Mouse (Mus musculus): ENCODE measurements at regions not wholly inside any gene's neighbourhood (a gene's known extent, or its start where the extent isn't known, plus 50 kb on each side); places are given as distances from the start of the nearest gene placed in this dataset.

DNA sequence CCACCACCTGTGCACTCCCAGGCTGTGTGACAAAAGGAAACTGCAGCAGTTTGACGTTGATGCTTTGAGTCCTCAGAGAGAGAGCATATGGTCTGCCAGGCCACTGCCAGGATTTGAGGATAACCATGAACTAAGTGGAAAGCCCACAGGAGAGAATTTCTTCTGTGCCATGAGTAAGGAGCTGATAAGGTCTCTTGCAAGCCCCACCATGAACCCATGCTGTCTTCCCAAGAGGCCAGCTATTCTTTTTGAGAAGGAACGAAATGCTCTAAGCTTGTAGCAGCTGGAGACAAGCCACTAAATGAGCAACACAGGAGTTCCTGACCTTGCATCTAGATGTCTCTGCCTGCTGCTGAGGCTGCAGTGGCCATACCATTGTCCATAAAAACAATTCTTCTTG lies 98.4 kb upstream of the S1pr3 start:
- WGBS, result 74% methylated on average over 2 of the region's 2 CpGs
- Histone ChIP-seq H3K4me2 (ENCODE audit: low read depth, low read length) (no peak overlapping the region), H3K9me3 (ENCODE audit: control insufficient read depth, low read length) (no peaks in the 10 kb centered on the region), H3K9ac (ENCODE audit: low read depth, low read length) (no peak overlapping the region), H3K27ac (ENCODE audit: low read length) (no peak overlapping the region), H3K4me3 (ENCODE audit: low read length) (no peak overlapping the region), H3K36me3 (ENCODE audit: control insufficient read depth, insufficient read depth, low read length) (no peaks in the 10 kb centered on the region), H3K27me3 (replicated peaks; ENCODE audit: control insufficient read depth, insufficient read depth, low read length) (no peaks in the 10 kb centered on the region), H3K4me1 (ENCODE audit: control insufficient read depth, insufficient read depth, low read length) (peaks cover 27% of the 10 kb centered on the region)
- ATAC-seq, result no peak

DNA sequence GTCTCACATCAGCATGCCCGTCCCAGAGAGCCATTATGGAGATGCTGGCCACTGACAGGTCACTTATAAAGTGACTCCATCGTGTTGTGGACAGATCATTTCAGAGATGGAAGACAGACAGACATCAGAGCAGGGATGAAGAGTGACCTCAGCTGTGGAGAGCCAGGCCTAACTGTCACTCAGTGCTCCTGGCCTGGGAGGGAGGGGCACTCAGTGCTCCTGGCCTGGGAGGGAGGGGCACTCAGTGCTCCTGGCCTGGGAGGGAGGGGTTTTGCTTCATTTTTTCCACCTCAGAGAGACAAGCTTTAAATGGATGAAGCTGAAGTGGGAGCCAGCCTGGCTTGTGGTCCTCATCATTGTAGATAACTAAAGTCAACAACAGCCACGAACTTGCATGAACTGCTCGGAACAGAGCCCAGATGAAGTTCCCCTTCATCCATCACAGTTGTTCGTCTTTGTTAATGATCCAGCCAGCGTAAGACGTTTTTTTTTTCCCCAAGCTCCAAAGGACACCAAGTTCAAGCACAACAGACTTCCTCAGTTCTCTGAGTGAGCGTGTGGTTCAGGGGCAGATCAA lies 96.7 kb upstream of the S1pr3 start:
- Histone ChIP-seq H3K27ac (ENCODE audit: low read length) (peak overlapping the region; percentile 63), H3K9ac (ENCODE audit: low read depth, low read length) (no peak overlapping the region)
- WGBS, result 28% methylated on average over 8 of the region's 8 CpGs

DNA sequence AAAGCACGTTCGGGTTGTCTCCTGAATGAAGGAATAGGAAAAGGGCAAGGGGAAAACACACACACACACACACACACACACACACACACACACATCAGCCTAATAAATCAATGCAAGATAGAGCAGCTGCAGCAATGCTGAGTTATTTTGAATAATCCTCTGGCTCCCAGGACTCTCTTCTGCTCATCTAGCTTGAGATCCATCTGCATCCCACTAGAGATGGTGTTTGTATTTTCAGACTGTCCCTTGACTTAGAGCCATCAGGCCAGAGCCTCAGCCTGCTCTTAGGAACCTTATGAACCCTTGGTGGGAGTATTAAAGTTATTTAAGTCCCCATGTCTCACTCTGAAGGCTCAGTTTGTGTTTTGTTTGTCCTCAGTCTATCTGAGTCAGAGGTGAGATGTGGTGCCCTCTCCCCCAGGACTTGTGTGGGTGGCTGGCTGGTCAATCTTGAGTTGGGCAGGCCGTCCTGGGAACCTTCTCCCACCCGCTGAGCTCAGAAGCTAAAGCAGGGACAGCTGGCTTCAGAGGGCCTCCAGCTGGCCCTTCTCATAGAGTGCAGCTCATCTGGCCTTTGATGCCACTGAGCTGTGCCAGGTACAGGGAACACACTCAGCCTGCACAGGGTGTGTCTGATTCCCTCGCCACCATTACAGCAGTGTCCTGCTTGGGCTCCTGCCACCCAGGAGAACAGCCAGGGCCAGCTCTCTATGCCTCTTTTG lies 95.1 kb upstream of the S1pr3 start:
- H3K27me3 ChIP-seq (replicated peaks; ENCODE audit: control insufficient read depth, insufficient read depth, low read length), result no peaks in the 10 kb centered on the region
- no peak overlapping the region for H3K9ac ChIP-seq (ENCODE audit: low read depth, low read length)
- no peak overlapping the region for H3K4me3 ChIP-seq (ENCODE audit: low read length)
- H3K4me2 ChIP-seq (ENCODE audit: low read depth, low read length), result no peak overlapping the region
- H3K27ac ChIP-seq (ENCODE audit: low read length), result peak overlapping the region; percentile 14
- H3K4me1 ChIP-seq (ENCODE audit: control insufficient read depth, insufficient read depth, low read length), result peaks cover 33% of the 10 kb centered on the region
- H3K9me3 ChIP-seq (ENCODE audit: control insufficient read depth, low read length), result no peaks in the 10 kb centered on the region
- H3K36me3 ChIP-seq (ENCODE audit: control insufficient read depth, insufficient read depth, low read length), result no peaks in the 10 kb centered on the region
- 48% methylated on average over 5 of the region's 5 CpGs for WGBS
- no peak for ATAC-seq

More for the DNA sequence above, 96.7 kb upstream of the S1pr3 start:
- Histone ChIP-seq H3K9me3 (ENCODE audit: control insufficient read depth, low read length) (no peaks in the 10 kb centered on the region), H3K4me2 (ENCODE audit: low read depth, low read length) (no peak overlapping the region), H3K4me3 (ENCODE audit: low read length) (no peak overlapping the region), H3K36me3 (ENCODE audit: control insufficient read depth, insufficient read depth, low read length) (no peaks in the 10 kb centered on the region), H3K4me1 (ENCODE audit: control insufficient read depth, insufficient read depth, low read length) (peaks cover 33% of the 10 kb centered on the region), H3K27me3 (replicated peaks; ENCODE audit: control insufficient read depth, insufficient read depth, low read length) (no peaks in the 10 kb centered on the region)
- ATAC-seq, result peak; percentile 63

DNA sequence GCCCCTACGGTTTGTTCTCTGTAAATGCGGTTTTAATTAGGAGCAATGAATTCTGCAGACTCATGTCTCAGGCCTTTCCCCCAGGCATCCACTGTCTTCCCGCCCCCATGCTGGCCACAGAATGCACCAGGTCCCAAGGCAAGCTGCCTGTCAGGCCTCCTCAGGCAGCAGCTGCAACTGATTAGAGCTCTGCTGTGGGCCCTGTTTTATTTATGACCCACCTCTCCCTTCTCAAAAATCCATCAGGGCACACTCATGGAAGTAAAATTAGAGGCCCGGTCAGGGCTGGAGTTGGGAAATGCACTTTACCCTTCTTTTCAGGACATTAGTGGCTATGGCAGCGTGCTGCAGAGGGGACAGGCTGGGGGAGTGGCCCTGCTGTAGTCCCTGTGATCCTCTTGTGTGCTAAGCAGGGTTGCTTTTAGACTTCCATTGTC lies 93.9 kb upstream of the S1pr3 start:
- H3K4me3 ChIP-seq (ENCODE audit: low read length), result no peak overlapping the region
- 13% methylated on average over 5 of the region's 5 CpGs for WGBS
- ATAC-seq, result peak; percentile 64

DNA sequence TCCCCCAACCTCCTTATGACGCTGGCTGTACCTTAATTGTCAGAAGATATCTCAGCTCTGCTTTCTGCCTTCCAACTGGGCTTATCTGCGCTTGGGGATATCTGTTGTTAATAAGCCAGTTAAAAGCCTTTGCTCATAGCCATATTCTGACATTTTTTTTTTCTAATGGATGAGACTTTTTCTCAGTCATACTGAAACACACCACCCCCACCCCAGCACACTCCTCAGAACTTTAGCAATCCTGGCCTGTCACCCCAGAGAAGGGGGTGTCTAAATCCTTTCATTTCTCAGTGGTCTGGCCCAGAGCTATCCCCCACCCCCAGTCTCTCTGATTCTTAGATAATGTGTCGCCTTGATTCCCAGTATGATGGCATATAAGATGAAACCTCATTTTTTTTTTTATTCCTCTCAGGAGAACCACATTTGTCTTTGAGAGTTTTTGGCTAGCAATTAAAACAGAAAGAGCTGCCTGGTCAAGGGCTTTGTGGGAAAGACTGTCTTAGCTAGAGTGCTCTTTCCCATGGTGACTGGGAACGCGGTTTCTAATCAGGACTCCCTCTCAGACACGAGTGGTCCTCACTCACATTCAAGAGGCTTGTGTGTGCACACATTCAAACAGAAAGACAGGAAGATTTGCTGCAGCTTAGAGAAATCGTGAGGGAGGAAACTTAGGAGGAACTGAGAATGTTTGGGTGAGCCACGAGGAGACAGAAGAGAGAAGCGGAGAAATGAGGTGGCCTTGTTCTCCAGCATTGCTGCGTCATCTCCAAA lies 93.2 kb upstream of the S1pr3 start:
- ATAC-seq, result no peak
- Histone ChIP-seq H3K4me1 (ENCODE audit: control insufficient read depth, insufficient read depth, low read length) (peaks cover 33% of the 10 kb centered on the region), H3K27ac (ENCODE audit: low read length) (peak overlapping the region; percentile 74), H3K4me2 (ENCODE audit: low read depth, low read length) (no peak overlapping the region), H3K9me3 (ENCODE audit: control insufficient read depth, low read length) (no peaks in the 10 kb centered on the region), H3K9ac (ENCODE audit: low read depth, low read length) (no peak overlapping the region; the same call in 1 of the 2 replicates), H3K36me3 (ENCODE audit: control insufficient read depth, insufficient read depth, low read length) (no peaks in the 10 kb centered on the region), H3K27me3 (replicated peaks; ENCODE audit: control insufficient read depth, insufficient read depth, low read length) (no peaks in the 10 kb centered on the region), H3K4me3 (ENCODE audit: low read length) (no peak overlapping the region)
- WGBS, result 45% methylated on average over 10 of the region's 10 CpGs

More for the DNA sequence above, 93.9 kb upstream of the S1pr3 start:
- Histone ChIP-seq H3K9me3 (ENCODE audit: control insufficient read depth, low read length) (no peaks in the 10 kb centered on the region), H3K9ac (ENCODE audit: low read depth, low read length) (no peak overlapping the region; the same call in 1 of the 2 replicates), H3K27ac (ENCODE audit: low read length) (peak overlapping the region; percentile 74), H3K4me2 (ENCODE audit: low read depth, low read length) (no peak overlapping the region), H3K36me3 (ENCODE audit: control insufficient read depth, insufficient read depth, low read length) (no peaks in the 10 kb centered on the region), H3K4me1 (ENCODE audit: control insufficient read depth, insufficient read depth, low read length) (peaks cover 33% of the 10 kb centered on the region), H3K27me3 (replicated peaks; ENCODE audit: control insufficient read depth, insufficient read depth, low read length) (no peaks in the 10 kb centered on the region)

DNA sequence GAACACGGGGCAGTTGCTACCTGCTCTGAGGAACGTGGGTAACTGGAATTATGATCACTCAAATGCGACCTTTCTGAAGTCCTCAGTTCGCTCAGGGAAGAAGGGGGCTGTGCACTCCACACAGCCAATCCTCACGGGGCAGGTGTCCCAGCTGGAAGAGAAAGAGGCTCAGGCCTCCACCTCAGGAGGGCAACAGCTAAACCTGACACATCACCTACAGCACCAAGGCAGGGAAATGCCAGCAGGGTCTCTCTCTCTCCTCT lies 92.7 kb upstream of the S1pr3 start:
- H3K9ac ChIP-seq (ENCODE audit: low read depth, low read length), result no peak overlapping the region

DNA sequence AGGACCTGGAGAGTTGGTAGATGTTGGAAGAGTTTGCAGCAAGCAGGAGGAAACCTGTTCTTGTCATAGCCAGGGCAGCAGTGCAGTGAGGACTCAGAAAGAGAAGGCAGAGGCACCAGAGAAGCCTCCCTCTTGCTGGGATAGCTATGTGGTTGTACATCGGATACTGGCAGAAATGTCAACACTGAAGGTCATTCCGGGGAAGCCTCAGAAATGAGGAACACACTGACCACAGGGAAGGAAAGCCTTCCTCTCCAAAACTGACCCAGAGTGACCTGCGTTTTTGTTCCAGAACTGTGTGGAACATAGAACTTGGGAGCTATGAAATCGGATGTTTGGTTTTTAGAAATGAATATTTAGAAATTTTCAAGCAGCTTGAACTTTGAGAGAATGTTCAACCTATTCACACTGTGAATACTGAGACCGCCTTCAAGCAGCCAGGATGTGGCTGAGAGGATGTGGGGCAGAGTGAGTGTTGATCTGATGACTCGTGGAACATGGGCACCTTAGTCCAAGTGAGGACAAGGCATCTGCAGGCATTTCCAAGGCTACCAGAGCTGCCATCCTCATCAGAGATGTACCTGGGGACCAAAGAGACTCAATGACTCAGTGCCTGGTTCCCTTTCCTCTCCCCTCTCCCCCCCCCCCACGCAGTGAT lies 85.3 kb upstream of the S1pr3 start:
- Histone ChIP-seq H3K9ac (ENCODE audit: low read depth, low read length) (no peak overlapping the region), H3K4me3 (ENCODE audit: low read length) (no peak overlapping the region), H3K4me1 (ENCODE audit: control insufficient read depth, insufficient read depth, low read length) (peaks cover 5% of the 10 kb centered on the region; the same call in 1 of the 2 replicates), H3K36me3 (ENCODE audit: control insufficient read depth, insufficient read depth, low read length) (no peaks in the 10 kb centered on the region), H3K4me2 (ENCODE audit: low read depth, low read length) (no peak overlapping the region), H3K27me3 (replicated peaks; ENCODE audit: control insufficient read depth, insufficient read depth, low read length) (no peaks in the 10 kb centered on the region), H3K9me3 (ENCODE audit: control insufficient read depth, low read length) (no peaks in the 10 kb centered on the region), H3K27ac (ENCODE audit: low read length) (no peak overlapping the region)
- ATAC-seq, result no peak
- WGBS, result 80% methylated on average over 7 of the region's 7 CpGs

More for the DNA sequence above, 92.7 kb upstream of the S1pr3 start:
- WGBS, result 67% methylated on average over 5 of the region's 5 CpGs
- no peak for ATAC-seq
- no peaks in the 10 kb centered on the region for H3K27me3 ChIP-seq (replicated peaks; ENCODE audit: control insufficient read depth, insufficient read depth, low read length)
- H3K9me3 ChIP-seq (ENCODE audit: control insufficient read depth, low read length), result no peaks in the 10 kb centered on the region
- H3K4me2 ChIP-seq (ENCODE audit: low read depth, low read length), result no peak overlapping the region
- no peak overlapping the region for H3K27ac ChIP-seq (ENCODE audit: low read length)
- H3K4me3 ChIP-seq (ENCODE audit: low read length), result no peak overlapping the region
- H3K36me3 ChIP-seq (ENCODE audit: control insufficient read depth, insufficient read depth, low read length), result no peaks in the 10 kb centered on the region
- peaks cover 33% of the 10 kb centered on the region for H3K4me1 ChIP-seq (ENCODE audit: control insufficient read depth, insufficient read depth, low read length)

DNA sequence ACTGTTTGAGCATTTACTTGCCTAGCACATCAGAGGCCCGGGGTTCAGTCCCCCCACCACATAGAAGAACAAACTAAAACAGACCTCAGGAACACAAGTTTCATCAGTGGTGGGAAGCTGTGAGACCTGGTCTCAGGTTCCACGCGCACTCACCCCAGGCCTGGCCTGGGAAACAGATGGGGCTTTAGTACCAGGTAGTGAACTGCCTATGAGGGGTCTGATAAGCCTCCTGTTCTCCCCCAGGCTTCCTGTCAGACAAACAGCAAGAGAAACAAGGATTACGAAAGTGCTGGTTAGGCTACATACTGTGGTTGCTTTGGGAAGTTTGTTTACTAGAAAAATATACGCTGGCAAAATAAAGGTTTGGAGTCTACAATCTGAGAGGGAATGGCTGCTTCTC lies 83.7 kb upstream of the S1pr3 start:
- Histone ChIP-seq H3K9me3 (ENCODE audit: control insufficient read depth, low read length) (no peaks in the 10 kb centered on the region), H3K36me3 (ENCODE audit: control insufficient read depth, insufficient read depth, low read length) (no peaks in the 10 kb centered on the region), H3K4me2 (ENCODE audit: low read depth, low read length) (no peak overlapping the region), H3K27me3 (replicated peaks; ENCODE audit: control insufficient read depth, insufficient read depth, low read length) (no peaks in the 10 kb centered on the region), H3K9ac (ENCODE audit: low read depth, low read length) (no peak overlapping the region), H3K4me3 (ENCODE audit: low read length) (no peak overlapping the region), H3K27ac (ENCODE audit: low read length) (no peak overlapping the region), H3K4me1 (ENCODE audit: control insufficient read depth, insufficient read depth, low read length) (peaks cover 14% of the 10 kb centered on the region)
- ATAC-seq, result no peak
- WGBS, result 78% methylated on average over 5 of the region's 5 CpGs

DNA sequence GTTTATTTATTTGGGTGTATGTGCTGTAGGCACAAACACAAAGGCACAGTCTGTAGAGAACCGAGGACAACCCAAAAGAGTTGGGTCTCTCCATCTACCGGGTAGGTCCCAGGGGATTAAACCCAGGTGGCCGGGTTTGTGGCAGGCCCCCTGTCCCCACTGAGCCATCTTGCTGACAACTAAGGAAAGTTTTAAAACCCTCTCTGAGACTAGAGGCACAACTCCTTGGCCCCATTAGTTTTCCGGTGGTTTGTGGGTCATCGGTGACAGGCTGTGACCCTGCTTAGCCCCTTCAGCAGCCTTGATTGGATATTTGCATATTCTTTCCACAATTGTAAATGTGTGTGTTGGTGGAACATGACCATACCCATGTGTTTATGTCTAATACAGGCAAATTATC lies 83.1 kb upstream of the S1pr3 start:
- H3K9ac ChIP-seq (ENCODE audit: low read depth, low read length), result no peak overlapping the region
- 84% methylated on average over 5 of the region's 5 CpGs for WGBS
- ATAC-seq, result no peak
- no peak overlapping the region for H3K4me2 ChIP-seq (ENCODE audit: low read depth, low read length)
- no peaks in the 10 kb centered on the region for H3K36me3 ChIP-seq (ENCODE audit: control insufficient read depth, insufficient read depth, low read length)
- no peak overlapping the region for H3K4me3 ChIP-seq (ENCODE audit: low read length)
- H3K9me3 ChIP-seq (ENCODE audit: control insufficient read depth, low read length), result no peaks in the 10 kb centered on the region
- peaks cover 14% of the 10 kb centered on the region for H3K4me1 ChIP-seq (ENCODE audit: control insufficient read depth, insufficient read depth, low read length)
- no peak overlapping the region for H3K27ac ChIP-seq (ENCODE audit: low read length)
- no peaks in the 10 kb centered on the region for H3K27me3 ChIP-seq (replicated peaks; ENCODE audit: control insufficient read depth, insufficient read depth, low read length)

All from intestine, embryonic 16.5 days (tissue).